Mouse (Mus musculus): ENCODE measurements at regions not wholly inside any gene's neighbourhood (a gene's known extent, or its start where the extent isn't known, plus 50 kb on each side); places are given as distances from the start of the nearest gene placed in this dataset.

- TF ChIP-seq EP300 (IDR thresholded peaks at IDR 0.05; ENCODE audit: low read depth) (no peak), CTCF (IDR thresholded peaks at IDR 0.05; ENCODE audit: low read depth) (no peak)
These were observed 118.3 kb downstream of the Ahr start for GRCm38 (mm10) chr12:35416583-35416982.
